Mouse (Mus musculus): ENCODE results near the gene Rtl6.

DNA sequence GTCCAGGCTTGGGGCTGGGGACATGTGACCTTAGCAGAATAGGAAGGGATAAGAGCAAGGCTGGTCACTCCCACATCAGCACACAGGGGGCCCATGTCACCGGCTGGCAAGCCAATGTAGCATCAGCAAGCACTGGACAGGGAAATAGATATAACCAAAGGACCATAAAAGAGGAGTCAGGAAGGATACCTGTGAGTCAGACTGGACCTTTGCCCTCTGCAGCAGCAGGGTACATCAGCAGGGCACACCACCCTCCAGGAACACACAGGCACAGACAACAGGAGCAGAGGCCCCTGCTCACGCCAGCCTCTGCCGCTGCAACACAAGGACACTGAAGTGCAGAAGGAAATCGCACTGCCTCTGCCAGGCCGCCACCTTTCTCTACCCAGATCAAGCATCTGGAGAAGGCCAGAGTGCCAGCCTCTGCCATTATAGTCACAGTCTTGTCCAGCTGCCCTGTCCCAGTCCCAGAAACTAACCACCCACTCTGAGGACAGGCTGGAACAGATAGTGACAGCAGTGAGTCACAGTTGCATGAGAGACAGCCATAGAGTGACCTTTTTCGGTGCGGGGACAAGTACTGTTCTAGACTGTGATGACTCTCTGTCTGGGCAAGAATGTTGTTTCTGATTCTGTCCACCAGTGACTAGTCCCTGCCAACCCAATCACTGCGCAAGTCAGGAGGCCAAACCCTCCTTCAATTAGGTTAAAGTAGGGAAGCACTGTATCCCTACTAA, 34.5 kb downstream of the Rtl6 start:
- TF ChIP-seq POLR2A (IDR thresholded peaks at IDR 0.05; ENCODE audit: extremely low read depth, insufficient read depth, low read length), result no peak
- no peak for TF ChIP-seq CTCF (IDR thresholded peaks at IDR 0.05; ENCODE audit: low read depth, low read length)
